Mouse (Mus musculus) small intestine, adult 2 months (tissue): ENCODE data around the gene Tns4. TPM values are rescaled to one million over a fixed set of nuclear protein-coding genes. Genes with fewer than 3 reads are reported as not detected.

Experiments
- H3K27ac ChIP-seq: fragments of 200-500 bp; 2 replicates; pipeline ENCODE4 v1.5.1; 2012; ENCODE audit warnings: low read depth, low read length, control low read depth, inconsistent platforms; ENCODE audit not compliant: insufficient read depth
- H3K27me3 ChIP-seq: fragments of 200-500 bp; 2 replicates; pipeline ENCODE4 v1.6.1; 2012; ENCODE audit warnings: mild to moderate bottlenecking, moderate library complexity, low read length, inconsistent platforms; ENCODE audit not compliant: control insufficient read depth, insufficient read depth
- H3K36me3 ChIP-seq: fragments of 200-500 bp; 2 replicates; pipeline ENCODE4 v1.6.1; 2012; ENCODE audit warnings: mild to moderate bottlenecking, low read length, control low read depth, inconsistent platforms; ENCODE audit not compliant: control insufficient read depth, insufficient read depth
- H3K4me1 ChIP-seq: fragments of 200-500 bp; 2 replicates; pipeline ENCODE4 v1.6.1; 2012; ENCODE audit warnings: low read length, inconsistent platforms, mixed read lengths; ENCODE audit not compliant: control insufficient read depth, insufficient read depth, insufficient read length
- H3K4me3 ChIP-seq: fragments of 200-500 bp; 2 replicates; pipeline ENCODE4 v1.5.1; 2012; ENCODE audit warnings: low read depth, mild to moderate bottlenecking, control low read depth, inconsistent platforms, low read length, moderate library complexity
- CTCF ChIP-seq: fragments of 200-500 bp; IDR thresholded peaks from 2 replicates; pipeline ENCODE4 v1.5.1; 2012; ENCODE audit warnings: low read depth, mild to moderate bottlenecking, control low read depth, inconsistent platforms, low read length, moderate library complexity, mixed read lengths; ENCODE audit not compliant: insufficient replicate concordance, insufficient read length; ENCODE audit errors: extremely low read depth
- POLR2A ChIP-seq: fragments of 200-500 bp; IDR thresholded peaks from 2 replicates; pipeline ENCODE4 v1.6.1; 2012; ENCODE audit warnings: low read depth, mild to moderate bottlenecking, control low read depth, inconsistent platforms, low read length, moderate library complexity
- WGBS: fragments of 180-500 bp; shearing (Covaris S2); methylation state at CpG from one replicate; pipeline ENCODE4 v1.1.7; 2018; 5-methylcytosine and 5-hydroxymethylcytosine counted together
- polyA plus RNA-seq: library from polyadenylated mRNA; depleted of rRNA; stranded (reverse); fragments of >200 nt; gene quantifications from 2 replicates; pipeline ENCODE4 v1.2.3, GENCODE M21; 2012

Tns4 gene
- polyA plus RNA-seq, 1 experiment, result 47.8 TPM

DNA sequence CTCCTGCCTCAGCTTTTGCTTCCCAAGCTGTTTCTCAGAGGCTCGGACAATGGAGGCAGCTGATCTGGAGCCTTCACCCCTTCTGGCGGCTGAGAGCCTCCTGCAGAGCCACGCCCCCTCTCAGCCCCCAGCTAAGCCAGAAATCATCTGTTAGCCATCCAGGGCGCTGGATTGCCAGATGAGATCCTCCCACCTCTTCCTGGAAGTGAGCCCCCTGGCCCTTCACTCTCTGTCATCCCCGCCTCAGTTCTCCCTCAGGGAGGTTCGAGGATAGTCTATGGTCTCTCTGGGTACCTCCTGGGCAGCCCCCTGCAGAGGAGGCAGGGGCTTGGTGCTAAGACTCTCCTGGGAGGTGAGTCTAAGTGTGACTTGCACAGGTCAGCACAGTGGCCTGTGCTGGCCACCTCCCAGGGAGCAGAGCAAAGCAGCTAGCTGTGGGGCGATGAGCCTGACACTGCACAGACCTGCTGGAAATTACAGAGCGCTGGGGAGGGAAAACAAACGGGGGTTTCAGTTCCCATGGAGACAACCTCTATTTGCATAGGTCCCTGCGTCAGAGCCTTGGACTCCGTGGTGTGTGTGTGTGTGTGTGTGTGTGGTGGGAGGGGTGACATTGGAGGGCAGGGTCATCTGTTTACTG lies 43.1 kb upstream of the Tns4 start:
- WGBS, result 62% methylated on average over 11 of the region's 11 CpGs
- no peak overlapping the region for H3K27ac ChIP-seq

GRCm38 (mm10) chr11:99131463-99131840 lies 42.3 kb upstream of the Tns4 start:
- Histone ChIP-seq H3K27ac (no peak overlapping the region), H3K4me1 (peaks cover 12% of the 10 kb centered on the region)
- WGBS, result 73% methylated on average over 12 of the region's 12 CpGs

More for the DNA sequence above, 43.1 kb upstream of the Tns4 start:
- Histone ChIP-seq H3K36me3 (no peaks in the 10 kb centered on the region), H3K27me3 (no peaks in the 10 kb centered on the region), H3K4me3 (no peak overlapping the region), H3K4me1 (peaks cover 12% of the 10 kb centered on the region)
- TF ChIP-seq POLR2A (no peak), CTCF (no peak)

GRCm38 (mm10) chr11:99130736-99131462 lies 41.8 kb upstream of the Tns4 start:
- H3K27ac ChIP-seq, result no peak overlapping the region
- no peaks in the 10 kb centered on the region for H3K36me3 ChIP-seq
- TF ChIP-seq POLR2A (no peak), CTCF (no peak)
- 75% methylated on average over 5 of the region's 5 CpGs for WGBS
- H3K4me1 ChIP-seq, result peaks cover 12% of the 10 kb centered on the region
- no peak overlapping the region for H3K4me3 ChIP-seq
- no peaks in the 10 kb centered on the region for H3K27me3 ChIP-seq

More at GRCm38 (mm10) chr11:99131463-99131840, 42.3 kb upstream of the Tns4 start:
- no peaks in the 10 kb centered on the region for H3K27me3 ChIP-seq
- TF ChIP-seq POLR2A (no peak), CTCF (no peak)
- H3K4me3 ChIP-seq, result no peak overlapping the region
- no peaks in the 10 kb centered on the region for H3K36me3 ChIP-seq

- H3K4me1 ChIP-seq, result peaks cover 12% of the 10 kb centered on the region
- no peaks in the 10 kb centered on the region for H3K36me3 ChIP-seq
- H3K4me3 ChIP-seq, result no peak overlapping the region
- 41% methylated on average over 2 of the region's 2 CpGs for WGBS
- TF ChIP-seq CTCF, result no peak
- no peak for TF ChIP-seq POLR2A
- H3K27ac ChIP-seq, result no peak overlapping the region
- no peaks in the 10 kb centered on the region for H3K27me3 ChIP-seq
Observed at GRCm38 (mm10) chr11:99129287-99129686, 40.2 kb upstream of the Tns4 start.

DNA sequence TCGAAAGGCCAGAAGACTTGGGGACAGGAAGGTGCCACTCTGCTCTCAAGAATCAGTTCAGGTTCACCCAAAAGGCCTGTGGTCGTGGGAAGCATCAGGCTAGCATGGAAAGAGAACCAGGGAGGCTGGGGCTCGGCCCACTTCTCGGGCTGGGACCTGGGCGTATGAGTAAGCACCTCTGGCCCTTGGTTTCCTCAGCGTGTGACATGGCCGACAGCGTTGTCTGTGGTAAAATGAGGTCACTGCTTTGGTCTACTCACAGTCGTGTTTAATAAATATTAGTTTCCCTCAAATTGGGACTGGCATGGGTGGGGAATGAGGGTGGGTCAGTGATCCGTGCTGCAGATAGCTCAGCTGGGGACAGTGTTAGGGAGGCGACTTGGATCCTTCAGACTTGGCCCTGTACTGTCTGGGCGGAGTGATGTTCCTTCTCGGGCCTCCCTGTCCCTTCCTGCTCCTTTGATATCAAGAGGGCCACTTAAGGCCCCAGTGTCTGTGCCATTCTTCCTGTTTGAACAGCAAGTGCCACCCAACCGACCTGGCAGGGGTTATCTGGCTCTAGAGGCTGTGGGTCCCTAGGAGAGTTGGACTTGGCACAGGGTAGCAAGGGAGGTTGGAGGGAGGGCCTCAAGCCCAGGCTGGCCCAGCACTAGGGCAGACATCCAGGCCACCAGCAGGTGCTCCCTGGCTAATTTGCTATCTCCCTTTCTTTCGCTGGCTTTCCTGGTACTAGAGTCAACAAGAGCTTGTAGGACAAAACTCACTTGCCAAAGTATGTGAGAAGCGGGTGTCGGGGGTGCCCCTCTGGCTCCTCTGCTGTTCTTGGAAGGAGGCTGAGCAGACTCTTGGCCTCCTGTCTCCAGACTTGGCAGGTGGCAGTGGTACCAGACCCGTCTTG lies 38.9 kb upstream of the Tns4 start:
- no peak for TF ChIP-seq CTCF
- TF ChIP-seq POLR2A, result no peak
- 31% methylated on average over 18 of the region's 18 CpGs for WGBS
- Histone ChIP-seq H3K4me1 (peaks cover 12% of the 10 kb centered on the region), H3K36me3 (no peaks in the 10 kb centered on the region), H3K4me3 (no peak overlapping the region), H3K27me3 (no peaks in the 10 kb centered on the region), H3K27ac (peak overlapping the region; percentile 3; the same call in 1 of the 2 replicates)

GRCm38 (mm10) chr11:99126482-99127253 lies 37.6 kb upstream of the Tns4 start:
- no peak overlapping the region for H3K4me3 ChIP-seq
- no peaks in the 10 kb centered on the region for H3K36me3 ChIP-seq
- peaks cover 7% of the 10 kb centered on the region; the same call in 1 of the 2 replicates for H3K4me1 ChIP-seq
- TF ChIP-seq POLR2A (no peak), CTCF (no peak)
- peak overlapping the region; percentile 20; the same call in 1 of the 2 replicates for H3K27ac ChIP-seq
- 22% methylated on average over 5 of the region's 5 CpGs for WGBS
- no peaks in the 10 kb centered on the region for H3K27me3 ChIP-seq
